Mouse (Mus musculus): ENCODE data around the gene Ttll10.

DNA sequence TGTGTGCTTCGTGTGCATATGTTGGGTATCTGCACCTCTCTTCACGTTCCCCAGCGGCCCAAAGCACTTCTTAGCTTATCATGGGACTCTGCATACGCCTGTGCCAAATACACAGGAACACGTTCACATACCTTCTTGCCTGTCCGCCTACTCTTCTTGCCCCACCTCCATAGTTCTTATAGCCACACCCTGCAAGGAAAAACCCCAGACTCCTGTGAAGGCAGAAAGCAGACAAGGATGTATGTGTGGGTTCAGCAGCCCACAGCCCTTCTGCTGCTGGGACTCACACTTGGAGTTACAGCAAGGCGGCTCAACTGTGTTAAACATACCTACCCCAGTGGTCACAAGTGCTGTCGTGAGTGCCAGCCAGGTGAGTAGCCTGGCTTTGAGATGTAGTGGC lies 45.6 kb downstream of the Ttll10 start, which contains the start of gene Tnfrsf4:
- TF ChIP-seq CTCF (IDR thresholded peaks at IDR 0.05; ENCODE audit: extremely low read depth, insufficient read depth, insufficient read length, insufficient replicate concordance) (no peak), POLR2A (IDR thresholded peaks at IDR 0.05; ENCODE audit: low read depth, low read length) (no peak)
